Mouse (Mus musculus) lung, embryonic 14.5 days (tissue): ENCODE data around the gene Usp2. TPM values are rescaled to one million over a fixed set of nuclear protein-coding genes. Genes with fewer than 3 reads are reported as not detected.

Source experiments
- ATAC-seq: fragments of 200-750 bp; cut with Nextera tagmentation; 2 replicates; pipeline ENCODE4 v1.8.0; 2017; ENCODE audit warnings: mild to moderate bottlenecking, moderate TSS enrichment, moderate library complexity; ENCODE audit not compliant: insufficient read depth
- DNase-seq: peaks from one replicate; pipeline ENCODE4 v3.0.0-alpha.2; 2015
- H3K27ac ChIP-seq: fragments of 300-500 bp; sonication (generic); 2 replicates; pipeline ENCODE4 v1.5.1; 2014; ENCODE audit warnings: low read depth, mild to moderate bottlenecking, moderate library complexity
- H3K27me3 ChIP-seq: fragments of 300-500 bp; sonication (generic); 2 replicates; pipeline ENCODE4 v1.6.1; 2014; ENCODE audit warnings: low read length, control low read depth; ENCODE audit not compliant: insufficient read depth
- H3K36me3 ChIP-seq: fragments of 300-500 bp; sonication (generic); 2 replicates; pipeline ENCODE4 v1.6.1; 2014; ENCODE audit warnings: control low read depth; ENCODE audit not compliant: insufficient read depth
- H3K4me1 ChIP-seq: fragments of 300-500 bp; sonication (generic); 2 replicates; pipeline ENCODE4 v1.6.1; 2014; ENCODE audit warnings: antibody characterized with exemption, control low read depth; ENCODE audit not compliant: insufficient read depth
- H3K4me2 ChIP-seq: fragments of 300-500 bp; sonication (generic); 2 replicates; pipeline ENCODE4 v1.6.1; 2014; ENCODE audit warnings: mild to moderate bottlenecking
- H3K4me3 ChIP-seq: fragments of 300-500 bp; sonication (generic); 2 replicates; pipeline ENCODE4 v1.5.1; 2014; ENCODE audit warnings: low read depth, low read length
- H3K9ac ChIP-seq: fragments of 300-500 bp; sonication (generic); 2 replicates; pipeline ENCODE4 v1.6.1; 2014
- H3K9me3 ChIP-seq: fragments of 300-500 bp; sonication (generic); 2 replicates; pipeline ENCODE4 v1.6.1; 2016; ENCODE audit warnings: low read depth, low read length, control low read depth
- CTCF ChIP-seq: IDR thresholded peaks from 2 replicates; pipeline ENCODE4 v1.5.1; 2016; ENCODE audit warnings: antibody characterized with exemption, low read depth
- WGBS: fragments of 180-500 bp; shearing (Covaris S2); extraction: QIAGEN DNeasy Blood & Tissue Kit; methylation state at CpG from one replicate; pipeline ENCODE4 v1.1.7; 2014; 5-methylcytosine and 5-hydroxymethylcytosine counted together
- polyA plus RNA-seq: library from polyadenylated mRNA; unstranded; fragments of >200 nt; fragmentation: Nextera tagmentation; extraction: Ambion mirVana; gene quantifications from 2 replicates; pipeline ENCODE4 v1.2.1, GENCODE M21; 2014

Gene Usp2
- polyA plus RNA-seq, 1 experiment from 2014 or later: 7.5 TPM

DNA sequence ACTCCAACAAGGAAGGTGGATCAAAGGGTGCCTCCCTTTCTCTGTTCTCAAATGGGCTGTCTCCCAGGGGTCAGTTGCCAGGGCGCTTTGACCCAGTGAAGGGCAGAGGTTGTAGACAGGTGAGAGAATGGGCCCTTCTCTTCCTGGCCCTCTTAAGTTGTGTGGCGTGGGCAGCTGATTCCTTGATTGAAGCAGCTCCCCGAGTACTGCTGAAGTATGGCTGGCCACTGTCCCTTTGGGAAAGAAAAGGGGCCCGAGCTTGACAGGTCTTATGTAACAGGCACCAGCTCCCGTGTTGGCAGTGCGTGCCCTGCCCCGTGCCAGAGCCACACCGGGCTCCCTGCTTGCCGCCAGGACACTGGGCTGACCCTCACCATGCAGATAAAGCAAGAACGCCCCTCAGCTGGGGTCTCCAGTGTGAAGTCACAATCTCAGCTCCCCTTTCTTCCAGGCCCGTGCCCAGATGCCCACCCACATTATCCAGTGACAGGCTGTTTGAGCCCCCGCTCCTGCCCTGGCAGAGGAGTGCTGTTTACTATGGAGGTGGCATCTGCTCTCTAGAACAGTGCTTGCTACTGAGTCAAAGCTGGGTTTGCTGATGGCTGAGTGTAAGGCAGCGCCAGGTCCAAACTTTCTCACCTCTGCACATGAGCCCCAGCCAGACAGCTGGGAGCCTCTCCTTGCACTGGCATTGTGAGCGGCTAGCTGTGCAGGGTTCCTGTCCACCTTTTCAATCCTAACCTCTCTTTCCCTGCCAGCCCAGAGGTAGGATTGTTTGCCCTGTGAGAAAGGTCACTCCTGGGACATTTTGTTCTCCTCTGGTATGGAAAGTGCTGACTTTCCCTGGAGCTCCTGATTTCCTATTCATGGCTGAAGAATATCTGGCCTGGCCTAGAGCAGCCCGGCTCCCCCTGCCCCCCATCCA lies 19.2 kb downstream of the Usp2 start:
- ATAC-seq (no peak), DNase-seq (no peak)
- Histone ChIP-seq H3K9me3 (no peaks in the 10 kb centered on the region), H3K4me1 (peaks cover 7% of the 10 kb centered on the region; the same call in 1 of the 2 replicates), H3K4me2 (peak overlapping the region; percentile 100), H3K9ac (peak overlapping the region; percentile 73; the same call in 1 of the 2 replicates), H3K4me3 (peak overlapping the region; percentile 59; the same call in 1 of the 2 replicates), H3K27ac (no peak overlapping the region), H3K36me3 (peaks cover 1% of the 10 kb centered on the region; the same call in 1 of the 2 replicates), H3K27me3 (peaks cover 29% of the 10 kb centered on the region; the same call in 1 of the 2 replicates)
- TF ChIP-seq CTCF: no peak
- 60% methylated on average over 15 of the region's 15 CpGs for WGBS

GRCm38 (mm10) chr9:44086960-44087359 lies 20.1 kb downstream of the Usp2 start:
- Histone ChIP-seq H3K4me2 (no peak overlapping the region), H3K4me1 (peaks cover 7% of the 10 kb centered on the region; the same call in 1 of the 2 replicates), H3K9me3 (no peaks in the 10 kb centered on the region), H3K27me3 (peaks cover 29% of the 10 kb centered on the region; the same call in 1 of the 2 replicates), H3K36me3 (peaks cover 9% of the 10 kb centered on the region; the same call in 1 of the 2 replicates), H3K9ac (no peak overlapping the region), H3K4me3 (no peak overlapping the region), H3K27ac (no peak overlapping the region)
- ATAC-seq: no peak
- DNase-seq: no peak
- no peak for TF ChIP-seq CTCF
- WGBS: 49% methylated on average over 10 of the region's 10 CpGs

GRCm38 (mm10) chr9:44087761-44088455 lies 21.1 kb downstream of the Usp2 start:
- Histone ChIP-seq H3K36me3 (peaks cover 14% of the 10 kb centered on the region; the same call in 1 of the 2 replicates), H3K9ac (no peak overlapping the region; the same call in 1 of the 2 replicates), H3K4me2 (peak overlapping the region; percentile 35; the same call in 1 of the 2 replicates), H3K27me3 (peaks cover 23% of the 10 kb centered on the region; the same call in 1 of the 2 replicates), H3K27ac (peak overlapping the region; percentile 58; the same call in 1 of the 2 replicates), H3K4me1 (peaks cover 7% of the 10 kb centered on the region; the same call in 1 of the 2 replicates), H3K9me3 (no peaks in the 10 kb centered on the region), H3K4me3 (no peak overlapping the region)
- TF ChIP-seq CTCF: no peak
- ATAC-seq (no peak), DNase-seq (peak; percentile 56)
- WGBS: 8% methylated on average over 15 of the region's 15 CpGs

DNA sequence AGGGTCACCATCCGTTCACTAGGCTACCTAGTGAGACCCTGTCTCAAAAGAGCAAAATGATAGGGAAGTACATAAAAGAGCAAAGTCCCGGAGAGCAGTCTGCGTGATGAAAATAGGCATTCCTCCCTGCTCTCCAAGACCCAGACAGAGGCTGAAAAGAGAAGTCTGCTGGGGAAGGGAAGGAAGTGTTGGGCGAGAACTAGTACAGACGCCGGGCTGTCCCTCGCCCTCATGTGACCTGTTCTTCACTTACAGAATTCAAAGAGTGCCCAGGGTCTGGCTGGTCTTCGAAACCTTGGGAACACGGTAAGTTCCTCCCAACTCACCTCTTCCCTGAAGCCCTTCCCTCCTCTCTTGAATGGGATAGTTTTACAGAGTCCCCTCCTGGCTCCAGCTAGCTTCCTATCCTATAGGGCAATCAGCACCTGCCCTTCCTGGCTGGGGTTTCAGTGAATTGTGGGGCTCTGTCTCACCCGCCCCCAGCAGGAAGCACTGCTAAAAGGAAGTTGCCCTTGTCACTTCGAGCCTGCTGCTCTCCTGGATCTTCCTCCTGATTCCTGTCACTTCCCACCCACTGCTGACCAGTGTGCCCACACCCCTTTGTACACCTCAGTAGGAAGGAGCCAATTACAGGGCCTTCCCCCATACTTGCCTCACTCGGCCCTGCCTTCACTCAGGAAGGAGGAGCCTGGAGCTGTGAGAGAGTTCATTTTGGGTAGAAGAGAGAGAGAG lies 22.2 kb downstream of the Usp2 start:
- Histone ChIP-seq H3K27me3 (peaks cover 18% of the 10 kb centered on the region; the same call in 1 of the 2 replicates), H3K4me1 (peaks cover 7% of the 10 kb centered on the region; the same call in 1 of the 2 replicates), H3K4me2 (no peak overlapping the region; the same call in 1 of the 2 replicates), H3K4me3 (no peak overlapping the region), H3K9me3 (no peaks in the 10 kb centered on the region), H3K36me3 (peaks cover 16% of the 10 kb centered on the region; the same call in 1 of the 2 replicates), H3K27ac (no peak overlapping the region), H3K9ac (no peak overlapping the region)
- TF ChIP-seq CTCF: no peak
- no peak for DNase-seq
- ATAC-seq: no peak
- 54% methylated on average over 12 of the region's 12 CpGs for WGBS

DNA sequence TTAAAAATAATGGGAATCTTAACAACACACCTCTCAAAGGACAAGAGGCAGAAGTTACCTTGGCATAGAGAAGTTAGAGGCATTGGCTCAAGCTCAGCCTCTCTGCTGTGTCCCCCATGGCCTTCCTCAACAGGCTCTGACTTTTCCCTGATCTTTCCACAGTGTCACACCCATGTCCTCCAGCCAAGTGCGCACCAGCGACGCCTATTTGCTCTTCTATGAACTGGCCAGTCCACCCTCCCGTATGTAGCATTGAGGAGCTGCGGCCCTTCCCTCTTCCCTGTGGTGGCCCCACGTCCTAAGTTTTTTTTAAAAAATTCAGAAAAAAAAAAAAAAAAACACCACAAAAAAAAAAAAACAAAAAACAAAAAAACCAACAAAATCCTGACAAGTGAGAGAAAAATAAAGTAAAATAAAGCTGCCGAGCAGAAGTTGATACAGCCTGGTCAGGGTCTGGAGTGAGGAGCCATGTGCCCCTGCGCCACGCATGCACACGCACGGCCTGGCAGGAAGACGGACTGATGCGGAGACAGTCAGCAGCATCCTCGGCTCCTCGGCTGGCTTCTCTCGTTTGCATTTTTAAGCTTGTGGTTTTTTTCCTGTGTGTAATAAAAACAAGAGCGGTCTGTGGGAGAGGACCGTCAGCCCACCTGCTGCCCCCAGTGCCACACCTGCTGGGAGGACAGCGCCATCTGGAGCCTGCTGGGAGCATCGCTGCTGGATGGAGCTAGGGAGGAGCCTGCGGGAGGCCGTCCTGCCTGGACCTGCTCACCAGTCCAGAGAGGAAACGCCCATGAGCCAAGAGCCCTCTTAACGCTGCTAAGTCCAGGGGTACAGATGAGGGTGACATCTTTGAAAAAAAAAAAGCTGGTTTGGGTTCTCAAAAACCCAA lies 27.0 kb downstream of the Usp2 start:
- no peak overlapping the region for H3K4me2 ChIP-seq
- no peaks in the 10 kb centered on the region for H3K27me3 ChIP-seq
- no peak overlapping the region for H3K4me3 ChIP-seq
- peak; percentile 75 for DNase-seq
- H3K27ac ChIP-seq: no peak overlapping the region
- 38% methylated on average over 24 of the region's 24 CpGs for WGBS
- peak; percentile 42; the same call in 1 of the 2 replicates for ATAC-seq
- H3K9me3 ChIP-seq: no peaks in the 10 kb centered on the region
- TF ChIP-seq CTCF: peak; percentile 76
- no peak overlapping the region for H3K9ac ChIP-seq
- peaks cover 16% of the 10 kb centered on the region; the same call in 1 of the 2 replicates for H3K36me3 ChIP-seq
- no peaks in the 10 kb centered on the region for H3K4me1 ChIP-seq
